Mouse (Mus musculus) urinary bladder, adult 2 months (tissue): ENCODE measurements around the gene Iscu. TPM values are rescaled to one million over a fixed set of nuclear protein-coding genes. Genes with fewer than 3 reads are reported as not detected.
A peak's percentile ranks its signal among the peaks of the same experiment; 100 is the strongest.

Source experiments
- DNase-seq: peaks from one replicate; pipeline ENCODE4 v3.0.0; 2022; ENCODE audit warnings: low spot score
- polyA plus RNA-seq: library from polyadenylated mRNA; depleted of rRNA; stranded (reverse); fragments of >200 nt; gene quantifications from 2 replicates; pipeline ENCODE4 v1.2.3, GENCODE M21; 2012; rRNA removed

Iscu gene
- polyA plus RNA-seq, result 214 and 229 TPM in 2 replicates

GRCm38 (mm10) chr5:113772450-113772895, at the start of gene Iscu, which contains the start of gene Sart3:
TSS of gene Iscu (plus strand) at chr5:113772748.
TSS of gene Sart3 (minus strand) at chr5:113772510.
- peak; percentile 91 for DNase-seq

GRCm38 (mm10) chr5:113723567-113724237, 48.8 kb upstream of the Iscu start:
- DNase-seq, result no peak

- peak; percentile 71 for DNase-seq
Observed at GRCm38 (mm10) chr5:113724446-113724845, 48.1 kb upstream of the Iscu start, which contains the start of gene 1700069L16Rik. TSS of gene 1700069L16Rik (minus strand) at chr5:113724772.

GRCm38 (mm10) chr5:113725417-113725816, 47.1 kb upstream of the Iscu start:
- no peak for DNase-seq

GRCm38 (mm10) chr5:113726618-113727017, 45.9 kb upstream of the Iscu start:
- no peak for DNase-seq

- no peak for DNase-seq
Observed at GRCm38 (mm10) chr5:113727238-113727637, 45.3 kb upstream of the Iscu start.

- DNase-seq, result no peak
Observed at GRCm38 (mm10) chr5:113728011-113728410, 44.5 kb upstream of the Iscu start.

- DNase-seq, result no peak
Observed at GRCm38 (mm10) chr5:113728691-113729090, 43.9 kb upstream of the Iscu start.

GRCm38 (mm10) chr5:113730641-113731121, 41.9 kb upstream of the Iscu start:
- no peak for DNase-seq

- DNase-seq, result no peak
Observed at GRCm38 (mm10) chr5:113731174-113731573, 41.4 kb upstream of the Iscu start.

GRCm38 (mm10) chr5:113732182-113732581, 40.4 kb upstream of the Iscu start:
- no peak for DNase-seq

GRCm38 (mm10) chr5:113734376-113734775, 38.2 kb upstream of the Iscu start:
- no peak for DNase-seq

GRCm38 (mm10) chr5:113735023-113735344, 37.6 kb upstream of the Iscu start:
- DNase-seq, result no peak

- DNase-seq, result peak; percentile 87
Observed at GRCm38 (mm10) chr5:113735345-113736112, 37.0 kb upstream of the Iscu start, which contains the start of gene Ficd. TSS of gene Ficd (plus strand) at chr5:113735803.

- DNase-seq, result no peak
Observed at GRCm38 (mm10) chr5:113736113-113736502, 36.4 kb upstream of the Iscu start.

- no peak for DNase-seq
Observed at GRCm38 (mm10) chr5:113736522-113737164, 35.9 kb upstream of the Iscu start.

GRCm38 (mm10) chr5:113737607-113738237, 34.8 kb upstream of the Iscu start:
- no peak for DNase-seq

- DNase-seq, result no peak
Observed at GRCm38 (mm10) chr5:113747629-113748028, 24.9 kb upstream of the Iscu start.

GRCm38 (mm10) chr5:113748556-113749331, 23.8 kb upstream of the Iscu start:
- no peak for DNase-seq

GRCm38 (mm10) chr5:113751521-113752157, 20.9 kb upstream of the Iscu start:
- no peak for DNase-seq
